29 mouse cellular contexts compared by ENCODE assay signal in genomic region chr19:55956745-55957144, GRCm38 (mm10).
DNase-seq lines count a peak whose midpoint lies in the region; ATAC-seq lines count a peak whose summit lies in the region.
"Had no signal": no experiment of that assay in that cellular context is flagged by ENCODE, and none has a peak within 500 bp of the region (broad histone marks: within the 10 kb centered on the region; RNA-seq: fewer than 3 reads in every experiment).

No protein-coding gene starts in this region.

- H3K9ac ChIP-seq in heart, embryonic 11.5 days (ENCODE audit: low read depth, low read length): no peak overlapping the region
- H3K9ac ChIP-seq: embryonic facial prominence, embryonic 13.5 days; forebrain, embryonic 12.5 days; forebrain, embryonic 15.5 days; heart, embryonic 13.5 days; hindbrain, embryonic 12.5 days; hindbrain, embryonic 15.5 days; intestine, embryonic 15.5 days had no signal

- ATAC-seq in heart, embryonic 11.5 days (replicated peaks; ENCODE audit: insufficient number of reproducible peaks, low FRiP score, low TSS enrichment): no peak
- ATAC-seq in inflammation-experienced regulatory T-cells, adult 6 months: no peak
- ATAC-seq: forebrain, embryonic 15.5 days; intestine, embryonic 15.5 days had no signal

- whole genome bisulfite sequencing in heart, embryonic 10.5 days: 85% methylated on average over 6 of the region's 6 CpGs
- WGBS in heart, embryonic 11.5 days (ENCODE audit: insufficient replicate concordance): 84% methylated on average over 6 of the region's 6 CpGs
- WGBS in large intestine, adult 2 months: 39% methylated on average over 6 of the region's 6 CpGs

- no peaks in the 10 kb centered on the region for H3K27me3 ChIP-seq in heart, embryonic 10.5 days (ENCODE audit: insufficient read depth, poor library complexity, severe bottlenecking)
- no peaks in the 10 kb centered on the region for H3K27me3 ChIP-seq in heart, embryonic 11.5 days (ENCODE audit: control insufficient read depth, insufficient read depth, low read length)
- H3K27me3 ChIP-seq: embryonic facial prominence, embryonic 13.5 days; forebrain, embryonic 12.5 days; forebrain, embryonic 15.5 days; heart, embryonic 13.5 days; hindbrain, embryonic 12.5 days; hindbrain, embryonic 15.5 days; intestine, embryonic 15.5 days had no signal

- no peaks in the 10 kb centered on the region for H3K36me3 ChIP-seq in heart, embryonic 10.5 days
- no peaks in the 10 kb centered on the region for H3K36me3 ChIP-seq in heart, embryonic 11.5 days (ENCODE audit: control insufficient read depth, insufficient read depth, low read length)
- H3K36me3 ChIP-seq: embryonic facial prominence, embryonic 10.5 days; embryonic facial prominence, embryonic 13.5 days; forebrain, embryonic 12.5 days; forebrain, embryonic 15.5 days; G1E; heart, embryonic 13.5 days; hindbrain, embryonic 12.5 days; hindbrain, embryonic 15.5 days; intestine, embryonic 15.5 days had no signal

- no peak overlapping the region for H3K27ac ChIP-seq in heart, embryonic 10.5 days
- no peak overlapping the region for H3K27ac ChIP-seq in heart, embryonic 11.5 days (ENCODE audit: low read depth, low read length)
- H3K27ac ChIP-seq: embryonic facial prominence, embryonic 10.5 days; embryonic facial prominence, embryonic 13.5 days; forebrain, embryonic 12.5 days; forebrain, embryonic 15.5 days; heart, adult 2 months; heart, embryonic 13.5 days; hindbrain, embryonic 12.5 days; hindbrain, embryonic 15.5 days; intestine, embryonic 15.5 days had no signal

- H3K4me1 ChIP-seq in heart, embryonic 10.5 days: no peaks in the 10 kb centered on the region
- no peaks in the 10 kb centered on the region for H3K4me1 ChIP-seq in heart, embryonic 11.5 days (ENCODE audit: control insufficient read depth, insufficient read depth, low read length)

- no peak overlapping the region for H3K4me2 ChIP-seq in heart, embryonic 11.5 days
- H3K4me2 ChIP-seq: embryonic facial prominence, embryonic 13.5 days; forebrain, embryonic 12.5 days; forebrain, embryonic 15.5 days; heart, embryonic 13.5 days; hindbrain, embryonic 12.5 days; hindbrain, embryonic 15.5 days; intestine, embryonic 15.5 days had no signal

- DNase-seq in heart, embryonic 10.5 days (ENCODE audit: low spot score): peak; percentile 14
- peak; percentile 66 for DNase-seq in 3T3-L1 (ENCODE audit: low read depth, low spot score)
- peak; percentile 66 for DNase-seq in NIH3T3 (ENCODE audit: low read depth)
- peak; percentile 42 for DNase-seq in large intestine, adult 2 months (ENCODE audit: low read depth, low spot score)
- DNase-seq in urinary bladder, postnatal 25 days (ENCODE audit: low spot score): no peak
- no peak for DNase-seq in ovary, postnatal 14 days (ENCODE audit: low spot score)
- DNase-seq: adrenal gland, adult 8-10 months; adrenal gland, postnatal 25 days; B cell, adult 2 months; cerebellum, adult 11-12 months; cerebellum, adult 8-10 months; cerebellum, postnatal 10 days; cerebellum, postnatal 36 days; embryo, embryonic 11 days; gastrocnemius, postnatal 10 days; gastrocnemius, postnatal 36 days; heart, adult 2 months had no signal

- H3K9me3 ChIP-seq in heart, embryonic 10.5 days: peaks cover 5% of the 10 kb centered on the region; the same call in 1 of the 2 replicates
- H3K9me3 ChIP-seq in heart, embryonic 11.5 days (replicated peaks; ENCODE audit: control insufficient read depth, low read length): no peaks in the 10 kb centered on the region
- H3K9me3 ChIP-seq: forebrain, embryonic 15.5 days; hindbrain, embryonic 15.5 days; intestine, embryonic 15.5 days had no signal

- H3K4me3 ChIP-seq in heart, embryonic 10.5 days: no peak overlapping the region
- no peak overlapping the region for H3K4me3 ChIP-seq in heart, embryonic 11.5 days (ENCODE audit: low read depth, low read length)
- H3K4me3 ChIP-seq: embryonic facial prominence, embryonic 10.5 days; embryonic facial prominence, embryonic 13.5 days; erythroblast, embryonic 14.5 days; forebrain, embryonic 12.5 days; forebrain, embryonic 15.5 days; heart, adult 2 months; heart, embryonic 13.5 days; hindbrain, embryonic 12.5 days; hindbrain, embryonic 15.5 days; intestine, embryonic 15.5 days had no signal

Comparison
In these comparisons a context has a peak if more than half of its experiments do, and no peak if none do; other contexts are left out.
1. DNase-seq: peak in heart, embryonic 10.5 days (single experiment), 3T3-L1 (single experiment), NIH3T3 (single experiment) and large intestine, adult 2 months (single experiment); none in urinary bladder, postnatal 25 days (single experiment) and ovary, postnatal 14 days (single experiment).